Mouse (Mus musculus) liver, embryonic 16.5 days (tissue): ENCODE measurements around the gene Fbxo21. TPM values are rescaled to one million over a fixed set of nuclear protein-coding genes. Genes with fewer than 3 reads are reported as not detected.

ENCODE experiments used
- ATAC-seq: fragments of 200-750 bp; cut with Nextera tagmentation; 2 replicates; pipeline ENCODE4 v1.8.0; 2017; ENCODE audit warnings: low read depth, mild to moderate bottlenecking, moderate number of reproducible peaks, moderate library complexity
- H3K27ac ChIP-seq: fragments of 300-500 bp; sonication (generic); 2 replicates; pipeline ENCODE4 v1.5.1; 2014; ENCODE audit warnings: mild to moderate bottlenecking, low read length
- H3K27me3 ChIP-seq: fragments of 300-500 bp; sonication (generic); 2 replicates; pipeline ENCODE4 v1.6.1; 2014; ENCODE audit warnings: low read depth, low read length, mixed read lengths; ENCODE audit not compliant: control insufficient read depth, insufficient read depth
- H3K36me3 ChIP-seq: fragments of 300-500 bp; sonication (generic); 2 replicates; pipeline ENCODE4 v1.6.1; 2014; ENCODE audit warnings: mild to moderate bottlenecking; ENCODE audit not compliant: control insufficient read depth, insufficient read depth
- H3K4me1 ChIP-seq: fragments of 300-500 bp; sonication (generic); 2 replicates; pipeline ENCODE4 v1.6.1; 2014; ENCODE audit warnings: low read depth, low read length, mixed read lengths; ENCODE audit not compliant: control insufficient read depth
- H3K4me2 ChIP-seq: fragments of 300-500 bp; sonication (generic); 2 replicates; pipeline ENCODE4 v1.6.1; 2014; ENCODE audit warnings: low read depth, low read length, mixed read lengths
- H3K4me3 ChIP-seq: fragments of 300-500 bp; sonication (generic); 2 replicates; pipeline ENCODE4 v1.5.1; 2014; ENCODE audit warnings: low read depth, mild to moderate bottlenecking, low read length
- H3K9ac ChIP-seq: fragments of 300-500 bp; sonication (generic); 2 replicates; pipeline ENCODE4 v1.6.1; 2014; ENCODE audit warnings: low read depth, low read length
- H3K9me3 ChIP-seq: fragments of 300-500 bp; sonication (generic); replicated peaks from 2 replicates; pipeline ENCODE4 v1.6.1; 2016; ENCODE audit warnings: low read length; ENCODE audit not compliant: control insufficient read depth
- WGBS: fragments of 180-500 bp; shearing (Covaris S2); extraction: QIAGEN DNeasy Blood & Tissue Kit; methylation state at CpG from one replicate; pipeline ENCODE4 v1.1.7; 2014; ENCODE audit not compliant: insufficient replicate concordance; 5-methylcytosine and 5-hydroxymethylcytosine counted together
- polyA plus RNA-seq: library from polyadenylated mRNA; unstranded; fragments of >200 nt; fragmentation: Nextera tagmentation; extraction: Ambion mirVana; gene quantifications from 2 replicates; pipeline ENCODE4 v1.2.1, GENCODE M21; 2015

Gene Fbxo21
- polyA plus RNA-seq, 1 experiment from 2014 or later = 18.2 TPM

DNA sequence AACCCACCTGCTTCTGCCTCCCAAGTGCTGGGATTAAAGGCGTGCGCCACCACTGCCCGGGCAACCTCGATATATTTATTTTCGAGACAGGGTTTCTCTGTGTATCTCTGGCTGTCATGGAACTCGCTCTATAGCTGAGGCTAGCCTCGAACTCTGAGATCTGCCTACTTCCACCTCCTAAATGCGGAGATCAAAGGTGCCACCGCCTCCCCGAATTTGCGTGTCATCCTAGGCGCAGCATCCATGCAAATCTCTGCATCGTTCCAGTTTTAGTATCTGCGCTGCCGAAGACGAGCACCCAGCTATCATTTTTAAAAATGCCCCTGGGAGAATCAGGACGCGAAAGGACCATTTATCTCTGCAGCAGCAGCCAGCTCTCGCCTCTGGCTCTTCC, 270 bp upstream of the Fbxo21 start:
- H3K4me3 ChIP-seq = peak overlapping the region; percentile 79

DNA sequence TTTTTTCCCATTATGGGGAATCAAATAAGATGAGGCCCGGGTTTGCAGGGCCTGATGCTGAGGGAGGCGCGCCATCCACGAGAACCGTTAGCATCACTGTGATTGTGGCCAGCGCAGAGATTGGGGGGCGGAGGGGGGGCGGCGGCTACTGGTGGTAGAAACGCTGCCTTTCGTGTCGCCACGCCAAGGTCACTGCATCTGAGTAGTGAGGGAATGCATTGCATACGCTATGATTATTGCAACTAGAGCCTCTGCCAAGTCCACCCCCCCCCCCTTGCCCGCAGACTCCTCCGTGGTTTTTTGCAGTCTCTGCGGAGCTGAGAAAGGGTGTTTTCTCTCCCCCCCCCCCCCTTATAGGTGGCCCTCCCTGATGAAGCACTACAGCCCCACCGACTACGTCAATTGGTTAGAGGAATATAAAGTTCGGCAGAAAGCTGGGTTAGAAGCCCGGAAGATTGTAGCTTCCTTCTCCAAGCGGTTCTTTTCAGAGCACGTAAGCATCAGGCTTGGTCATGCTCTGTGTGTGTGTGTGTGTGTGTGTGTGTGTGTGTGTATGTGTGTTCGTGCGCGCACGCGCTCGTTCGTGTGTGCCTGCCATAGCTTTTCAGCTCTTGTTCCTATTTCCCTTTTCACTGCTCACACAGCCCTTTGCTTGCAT, 1.1 kb downstream of the Fbxo21 start:
- Histone ChIP-seq H3K4me2 (peak overlapping the region; percentile 88), H3K9ac (peak overlapping the region; percentile 77; the same call in 1 of the 2 replicates), H3K36me3 (no peaks in the 10 kb centered on the region), H3K27me3 (no peaks in the 10 kb centered on the region), H3K9me3 (no peaks in the 10 kb centered on the region), H3K4me1 (peaks cover 7% of the 10 kb centered on the region), H3K27ac (no peak overlapping the region), H3K4me3 (peak overlapping the region; percentile 79)
- no peak for ATAC-seq
- WGBS = 10% methylated on average over 30 of the region's 30 CpGs

More for the DNA sequence above, 270 bp upstream of the Fbxo21 start:
- 22% methylated on average over 19 of the region's 19 CpGs for WGBS
- no peak for ATAC-seq
- H3K9me3 ChIP-seq = no peaks in the 10 kb centered on the region
- no peak overlapping the region for H3K9ac ChIP-seq
- H3K4me1 ChIP-seq = peaks cover 7% of the 10 kb centered on the region
- H3K4me2 ChIP-seq = peak overlapping the region; percentile 88
- H3K27ac ChIP-seq = no peak overlapping the region
- no peaks in the 10 kb centered on the region for H3K27me3 ChIP-seq
- H3K36me3 ChIP-seq = no peaks in the 10 kb centered on the region

DNA sequence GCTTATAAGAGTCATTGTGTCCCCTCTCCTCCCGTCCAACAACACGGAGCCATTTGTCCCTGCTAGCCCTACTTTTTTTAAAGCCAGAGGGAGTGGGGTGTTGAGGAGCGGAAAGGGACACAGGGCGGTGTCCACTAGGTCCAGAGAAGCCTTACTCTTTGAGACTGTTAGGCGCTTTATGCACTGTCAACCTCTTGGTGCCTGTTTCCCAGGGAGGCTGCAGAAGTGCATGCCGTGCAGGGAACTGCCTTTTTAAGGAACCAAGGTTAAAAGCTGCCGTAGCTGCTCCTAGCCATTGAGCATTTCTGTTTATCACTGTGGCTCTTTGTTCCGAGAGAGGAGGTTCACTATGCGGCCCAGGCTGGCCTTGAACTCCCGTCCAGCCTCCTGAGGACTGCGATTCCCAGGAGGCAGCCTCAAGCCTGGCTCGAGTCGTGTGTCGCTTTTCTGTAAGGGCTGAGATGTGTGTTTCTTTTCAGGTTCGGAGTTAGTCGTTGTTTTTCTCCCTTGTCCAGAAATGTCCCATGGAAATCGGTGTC, 1.7 kb downstream of the Fbxo21 start:
- H3K4me3 ChIP-seq = peak overlapping the region; percentile 79

DNA sequence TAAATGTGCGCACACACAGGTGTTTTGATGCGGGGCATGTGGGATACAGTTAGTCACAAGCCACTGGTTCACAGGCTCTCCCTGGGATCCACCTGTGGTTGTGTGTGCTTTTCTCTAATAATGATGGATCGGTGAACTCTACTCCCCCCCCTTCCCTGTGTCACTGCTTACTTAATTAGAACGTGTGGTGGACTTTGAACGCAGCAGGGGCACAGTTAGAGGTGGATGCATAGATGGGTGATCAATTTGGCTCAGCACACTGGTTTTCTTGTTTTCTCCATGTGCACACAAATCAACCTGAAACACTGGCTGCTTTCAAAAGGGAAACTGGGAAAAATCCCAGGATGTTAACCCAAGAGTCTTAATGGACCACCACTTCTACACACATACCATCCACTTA, 2.6 kb downstream of the Fbxo21 start:
- 70% methylated on average over 5 of the region's 5 CpGs for WGBS
- ATAC-seq = peak; percentile 14

More for the DNA sequence above, 1.7 kb downstream of the Fbxo21 start:
- peak overlapping the region; percentile 35; the same call in 1 of the 2 replicates for H3K27ac ChIP-seq
- no peaks in the 10 kb centered on the region for H3K9me3 ChIP-seq
- no peak for ATAC-seq
- peak overlapping the region; percentile 88 for H3K4me2 ChIP-seq
- 55% methylated on average over 17 of the region's 17 CpGs for WGBS
- H3K9ac ChIP-seq = 0 out of 2 replicates have a peak overlapping the region, but pooled peaks have one; percentile 6
- H3K36me3 ChIP-seq = no peaks in the 10 kb centered on the region; the same call in 1 of the 2 replicates
- no peaks in the 10 kb centered on the region for H3K27me3 ChIP-seq
- H3K4me1 ChIP-seq = peaks cover 7% of the 10 kb centered on the region

DNA sequence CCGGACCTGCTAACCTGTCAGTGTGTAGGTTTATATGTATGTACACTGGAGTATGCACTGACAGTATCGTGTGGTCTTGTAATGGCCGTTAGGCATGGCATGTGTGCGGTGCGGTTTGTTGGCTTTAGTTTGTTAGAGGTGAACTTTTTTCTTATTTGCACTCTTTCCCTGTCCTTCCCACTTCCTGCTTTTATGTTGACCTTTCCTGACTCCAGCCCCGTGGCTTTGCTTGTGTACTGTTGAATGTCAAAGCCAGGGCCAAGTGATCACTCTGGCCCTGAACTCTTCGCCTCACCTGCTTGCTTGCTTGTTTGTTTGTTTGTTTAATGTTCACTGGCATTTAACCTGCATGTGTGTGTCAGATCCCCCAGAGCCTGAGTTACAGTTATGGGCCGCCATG, 4.4 kb downstream of the Fbxo21 start:
- H3K27ac ChIP-seq = peak overlapping the region; percentile 28; the same call in 1 of the 2 replicates
- no peaks in the 10 kb centered on the region for H3K27me3 ChIP-seq
- peak; percentile 22 for ATAC-seq
- H3K4me3 ChIP-seq = no peak overlapping the region
- no peak overlapping the region for H3K4me2 ChIP-seq
- WGBS = 74% methylated on average over 8 of the region's 8 CpGs
- no peaks in the 10 kb centered on the region for H3K9me3 ChIP-seq
- no peak overlapping the region for H3K9ac ChIP-seq
- peaks cover 7% of the 10 kb centered on the region for H3K4me1 ChIP-seq
- H3K36me3 ChIP-seq = no peaks in the 10 kb centered on the region; the same call in 1 of the 2 replicates

More for the DNA sequence above, 2.6 kb downstream of the Fbxo21 start:
- H3K9me3 ChIP-seq = no peaks in the 10 kb centered on the region
- no peak overlapping the region for H3K9ac ChIP-seq
- H3K4me3 ChIP-seq = no peak overlapping the region
- no peaks in the 10 kb centered on the region for H3K27me3 ChIP-seq
- H3K36me3 ChIP-seq = no peaks in the 10 kb centered on the region; the same call in 1 of the 2 replicates
- H3K4me1 ChIP-seq = peaks cover 7% of the 10 kb centered on the region
- peak overlapping the region; percentile 43; the same call in 1 of the 2 replicates for H3K27ac ChIP-seq
- H3K4me2 ChIP-seq = peak overlapping the region; percentile 88; the same call in 1 of the 2 replicates

DNA sequence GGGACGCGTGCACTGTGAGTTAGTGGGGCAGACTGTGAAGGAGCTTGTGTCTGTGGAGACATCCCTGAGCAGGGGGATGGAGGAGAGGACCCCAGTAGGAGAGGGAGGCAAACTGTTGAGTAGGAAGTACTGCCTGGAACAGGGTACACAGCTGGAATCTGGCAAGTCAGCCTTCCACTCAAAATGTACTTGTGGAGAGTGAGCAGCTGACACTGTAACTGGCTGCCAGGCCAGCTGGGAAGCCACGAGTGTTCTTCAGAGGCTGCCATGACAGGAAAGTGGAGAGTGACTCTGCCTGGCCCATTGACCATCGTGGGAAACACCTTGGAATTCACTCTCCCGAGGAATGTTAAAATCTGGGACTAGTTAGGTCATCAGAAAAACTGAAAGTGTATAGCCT, 5.4 kb downstream of the Fbxo21 start:
- H3K27ac ChIP-seq = no peak overlapping the region

DNA sequence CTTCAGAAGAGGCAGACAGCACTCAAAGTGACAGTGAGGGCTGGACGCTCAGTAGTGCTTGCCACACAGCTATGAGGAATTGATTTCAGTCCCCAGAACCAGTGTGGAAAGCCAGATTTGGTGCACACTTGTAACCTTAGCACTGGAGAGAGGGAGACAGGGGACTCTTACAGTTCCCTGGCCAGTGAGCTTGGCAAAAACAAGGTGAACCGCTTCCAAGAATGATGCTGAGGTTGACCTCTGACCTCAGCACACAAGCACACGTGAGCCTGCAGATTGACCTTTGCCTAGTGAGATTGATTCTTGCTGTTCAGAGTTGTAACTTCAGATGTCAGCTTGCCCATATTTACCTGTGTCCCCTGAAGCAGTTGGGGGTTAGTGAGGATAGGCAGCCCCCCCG, 9.8 kb downstream of the Fbxo21 start:
- Histone ChIP-seq H3K9ac (no peak overlapping the region), H3K4me1 (no peaks in the 10 kb centered on the region; the same call in none of the 2 replicates), H3K27ac (peak overlapping the region; percentile 52; the same call in 1 of the 2 replicates), H3K9me3 (no peaks in the 10 kb centered on the region), H3K27me3 (no peaks in the 10 kb centered on the region), H3K4me2 (no peak overlapping the region), H3K36me3 (peaks cover 4% of the 10 kb centered on the region), H3K4me3 (no peak overlapping the region)
- WGBS = 63% methylated on average over 4 of the region's 4 CpGs
- ATAC-seq = peak; percentile 73

More for the DNA sequence above, 5.4 kb downstream of the Fbxo21 start:
- Histone ChIP-seq H3K9me3 (no peaks in the 10 kb centered on the region), H3K9ac (no peak overlapping the region), H3K4me2 (no peak overlapping the region), H3K4me1 (peaks cover 3% of the 10 kb centered on the region), H3K27me3 (no peaks in the 10 kb centered on the region), H3K4me3 (no peak overlapping the region), H3K36me3 (no peaks in the 10 kb centered on the region; the same call in 1 of the 2 replicates)
- 68% methylated on average over 5 of the region's 5 CpGs for WGBS
- no peak for ATAC-seq

DNA sequence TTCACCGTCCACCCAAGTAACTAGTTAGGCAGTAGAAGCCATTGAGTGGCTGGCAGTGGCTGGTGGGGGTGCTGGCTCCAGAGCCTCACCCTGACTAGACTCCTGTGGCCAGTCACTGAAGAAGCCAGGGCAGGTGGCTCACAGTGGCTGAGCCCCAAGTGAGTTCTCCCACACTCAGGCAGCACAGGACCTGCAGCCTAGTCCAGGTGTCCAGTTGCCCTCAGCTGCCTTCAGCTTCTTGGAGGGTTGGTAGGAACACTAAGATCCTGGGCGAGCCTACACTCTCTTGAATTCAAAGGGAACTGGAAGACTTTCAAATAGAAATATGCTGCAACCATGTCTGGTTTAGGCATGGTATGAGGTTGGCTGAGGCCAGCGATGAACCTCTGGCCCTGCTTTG, 11.4 kb downstream of the Fbxo21 start:
- no peaks in the 10 kb centered on the region for H3K9me3 ChIP-seq
- no peaks in the 10 kb centered on the region; the same call in none of the 2 replicates for H3K4me1 ChIP-seq
- H3K27ac ChIP-seq = no peak overlapping the region
- no peak for ATAC-seq
- no peak overlapping the region for H3K4me2 ChIP-seq
- H3K4me3 ChIP-seq = no peak overlapping the region
- no peaks in the 10 kb centered on the region for H3K27me3 ChIP-seq
- peaks cover 4% of the 10 kb centered on the region for H3K36me3 ChIP-seq
- H3K9ac ChIP-seq = no peak overlapping the region
- WGBS = 64% methylated on average over 3 of the region's 3 CpGs

DNA sequence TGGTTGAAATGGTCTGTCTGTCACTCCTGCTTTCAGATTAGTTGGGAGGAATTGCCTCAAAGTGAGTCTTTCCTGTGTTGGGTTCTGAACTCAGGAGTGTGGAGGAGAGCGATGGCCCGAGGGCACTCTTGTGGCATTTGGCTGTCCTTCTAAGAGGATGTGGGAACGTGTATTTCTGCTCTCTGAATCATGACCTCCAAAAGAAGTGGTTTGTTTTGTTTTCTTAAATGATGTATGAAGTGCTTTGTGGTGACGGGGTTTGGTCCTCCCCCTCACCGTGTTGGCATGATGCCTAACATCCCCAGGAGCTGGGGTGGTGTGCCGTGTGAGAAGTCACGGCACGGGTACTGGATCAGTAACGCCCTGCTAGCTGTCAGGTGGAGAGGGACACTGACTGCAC, 11.8 kb downstream of the Fbxo21 start:
- no peak overlapping the region for H3K4me3 ChIP-seq
- WGBS = 77% methylated on average over 9 of the region's 9 CpGs
- H3K27ac ChIP-seq = no peak overlapping the region
- ATAC-seq = no peak
- H3K4me1 ChIP-seq = no peaks in the 10 kb centered on the region; the same call in none of the 2 replicates
- H3K4me2 ChIP-seq = no peak overlapping the region
- peaks cover 4% of the 10 kb centered on the region for H3K36me3 ChIP-seq
- H3K9ac ChIP-seq = no peak overlapping the region
- no peaks in the 10 kb centered on the region for H3K27me3 ChIP-seq
- H3K9me3 ChIP-seq = no peaks in the 10 kb centered on the region
